Mouse (Mus musculus): ENCODE results near the gene Mettl17.

The Mettl17 gene

GRCm38 (mm10) chr14:51893809-51894208, 9.2 kb downstream of the Mettl17 start:
- TF ChIP-seq GATA4 (IDR thresholded peaks at IDR 0.05; ENCODE audit: insufficient replicate concordance, low read length): no peak

DNA sequence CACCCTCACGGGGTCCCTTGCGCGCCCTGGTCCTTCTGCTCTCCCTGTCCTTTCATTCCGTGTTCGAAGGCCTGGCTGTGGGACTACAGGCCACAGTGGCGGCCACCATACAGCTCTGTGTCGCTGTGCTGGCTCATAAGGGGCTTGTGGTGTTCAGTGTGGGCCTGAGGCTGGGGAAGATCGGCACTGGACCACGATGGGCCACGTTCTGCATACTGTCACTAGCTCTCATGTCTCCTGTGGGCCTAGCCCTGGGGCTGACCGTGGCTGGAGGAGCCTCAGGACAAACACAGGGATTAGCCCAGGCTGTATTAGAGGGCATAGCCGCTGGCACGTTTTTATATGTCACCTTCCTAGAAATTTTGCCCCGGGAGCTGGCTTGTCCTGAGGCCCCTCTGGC, 10.4 kb downstream of the Mettl17 start:
- TF ChIP-seq GATA4 (IDR thresholded peaks at IDR 0.05; ENCODE audit: insufficient replicate concordance, low read length): no peak

DNA sequence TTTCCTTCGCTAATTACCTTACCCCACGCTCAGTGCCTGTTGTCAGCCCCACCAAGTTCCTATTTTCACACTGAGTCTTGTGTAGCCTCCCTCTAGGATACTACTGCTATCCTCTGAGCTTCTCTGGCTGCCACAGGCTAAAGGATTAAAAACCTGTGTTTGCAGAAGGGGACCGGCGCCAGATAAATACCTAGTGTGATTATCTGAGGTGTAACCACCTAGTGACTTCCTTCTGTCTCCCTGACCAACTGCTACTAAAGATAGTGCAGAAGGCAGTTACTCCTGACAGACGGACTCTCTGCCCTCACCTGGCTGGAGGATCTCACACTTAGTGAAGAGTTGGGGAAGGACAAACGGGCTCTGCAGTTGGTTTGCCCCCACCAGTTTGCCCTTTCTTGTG, 11.4 kb downstream of the Mettl17 start:
- TF ChIP-seq GATA4 (IDR thresholded peaks at IDR 0.05; ENCODE audit: insufficient replicate concordance, low read length): no peak

GRCm38 (mm10) chr14:51896539-51897170, 12.0 kb downstream of the Mettl17 start:
- no peak for TF ChIP-seq GATA4 (IDR thresholded peaks at IDR 0.05; ENCODE audit: insufficient replicate concordance, low read length)

- peak; percentile 63; the same call in 1 of the 2 replicates for TF ChIP-seq GATA4 (IDR thresholded peaks at IDR 0.05; ENCODE audit: insufficient replicate concordance, low read length)
These were observed 14.7 kb downstream of the Mettl17 start for GRCm38 (mm10) chr14:51899351-51899750.

GRCm38 (mm10) chr14:51902806-51903710, 18.4 kb downstream of the Mettl17 start:
- TF ChIP-seq GATA4 (IDR thresholded peaks at IDR 0.05; ENCODE audit: insufficient replicate concordance, low read length): no peak

DNA sequence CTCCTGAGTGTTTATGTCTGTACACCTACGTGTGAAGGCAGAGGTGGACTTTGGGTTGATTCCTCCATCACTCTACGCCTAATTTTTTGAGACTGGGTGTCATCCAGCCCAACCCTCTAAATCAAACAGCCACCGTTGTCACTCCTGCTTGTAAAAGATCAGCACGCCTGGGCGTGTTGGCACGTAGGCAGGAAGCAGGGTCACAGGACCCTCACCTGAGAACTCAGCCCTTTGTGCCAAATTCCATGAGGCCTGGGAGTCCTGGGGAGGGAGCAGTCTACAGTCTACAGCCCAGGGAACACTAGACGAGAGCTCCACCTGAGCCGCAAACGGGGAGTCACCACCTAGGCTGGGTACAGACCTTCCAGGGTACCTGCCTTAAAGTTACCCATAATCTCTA, 19.1 kb downstream of the Mettl17 start:
- no peak for TF ChIP-seq GATA4 (IDR thresholded peaks at IDR 0.05; ENCODE audit: insufficient replicate concordance, low read length)

DNA sequence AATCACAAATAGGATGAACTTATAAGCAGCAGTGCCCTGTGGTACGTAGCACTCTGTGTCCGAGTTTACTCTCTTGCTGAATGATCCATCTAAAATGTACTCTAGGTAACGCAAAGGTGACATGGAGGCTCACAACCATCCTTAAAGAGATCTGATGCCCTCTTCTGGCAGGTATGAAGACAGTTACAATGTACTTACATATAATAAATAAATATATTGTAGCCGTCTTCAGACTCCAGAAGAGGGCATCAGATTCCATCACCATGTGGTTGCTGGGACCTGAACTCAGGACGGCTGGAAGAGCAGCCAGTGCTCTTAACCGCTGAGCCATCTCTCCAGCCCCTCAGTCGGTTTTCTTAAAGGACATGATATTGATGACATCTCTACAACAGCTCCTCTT, 20.1 kb downstream of the Mettl17 start:
- TF ChIP-seq GATA4 (IDR thresholded peaks at IDR 0.05; ENCODE audit: insufficient replicate concordance, low read length): no peak

GRCm38 (mm10) chr14:51906102-51906501, 21.5 kb downstream of the Mettl17 start:
- no peak for TF ChIP-seq GATA4 (IDR thresholded peaks at IDR 0.05; ENCODE audit: insufficient replicate concordance, low read length)

- no peak for TF ChIP-seq GATA4 (IDR thresholded peaks at IDR 0.05; ENCODE audit: insufficient replicate concordance, low read length)
These were observed 26.7 kb downstream of the Mettl17 start for GRCm38 (mm10) chr14:51911301-51911700.

- peak; percentile 91 for TF ChIP-seq GATA4 (IDR thresholded peaks at IDR 0.05; ENCODE audit: insufficient replicate concordance, low read length)
These were observed 27.9 kb downstream of the Mettl17 start for GRCm38 (mm10) chr14:51912391-51913061.

DNA sequence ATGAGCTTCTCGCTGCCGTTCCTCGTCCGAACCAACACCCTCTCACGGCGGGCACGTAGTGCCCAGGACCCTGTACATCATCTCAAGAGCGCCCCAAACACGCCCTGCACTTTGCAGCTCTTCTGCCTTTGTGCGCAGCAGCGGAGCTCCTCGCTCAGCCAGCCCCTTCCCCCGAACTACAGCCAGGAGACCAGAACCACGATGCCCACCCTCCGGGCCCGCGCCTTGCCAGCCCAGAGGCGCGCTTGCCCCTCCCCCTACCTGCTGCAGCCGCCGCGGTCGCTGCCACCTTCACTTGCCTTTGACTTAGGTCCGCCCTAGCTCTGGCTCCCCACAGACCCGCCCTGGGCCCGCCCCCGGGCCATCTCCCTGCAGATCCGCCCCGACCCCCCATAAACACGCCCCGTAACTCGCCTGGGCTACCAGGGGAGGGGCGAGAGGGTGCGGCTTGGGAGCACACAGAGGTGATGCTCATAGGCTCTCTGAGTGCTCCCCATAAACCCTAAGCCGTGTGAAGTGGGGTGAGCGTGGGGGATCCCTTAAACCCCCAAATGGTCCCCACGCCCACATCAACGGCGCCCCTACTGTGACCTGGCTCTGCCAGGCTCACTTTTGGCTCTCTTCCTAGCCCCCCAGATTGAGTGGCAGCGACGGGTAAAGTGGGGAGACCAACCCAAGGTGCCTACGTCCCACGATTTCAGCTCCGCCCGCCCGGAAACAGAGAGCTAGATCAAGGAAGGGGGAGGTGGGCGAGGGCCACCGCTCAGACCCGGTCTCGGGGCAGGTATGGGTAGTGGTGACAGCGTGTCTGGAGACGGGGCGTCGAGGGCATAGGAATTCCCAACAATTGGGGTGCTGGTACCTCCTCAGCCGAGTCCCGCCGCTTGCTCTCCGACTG, 28.7 kb downstream of the Mettl17 start:
- no peak for TF ChIP-seq GATA4 (IDR thresholded peaks at IDR 0.05; ENCODE audit: insufficient replicate concordance, low read length)

DNA sequence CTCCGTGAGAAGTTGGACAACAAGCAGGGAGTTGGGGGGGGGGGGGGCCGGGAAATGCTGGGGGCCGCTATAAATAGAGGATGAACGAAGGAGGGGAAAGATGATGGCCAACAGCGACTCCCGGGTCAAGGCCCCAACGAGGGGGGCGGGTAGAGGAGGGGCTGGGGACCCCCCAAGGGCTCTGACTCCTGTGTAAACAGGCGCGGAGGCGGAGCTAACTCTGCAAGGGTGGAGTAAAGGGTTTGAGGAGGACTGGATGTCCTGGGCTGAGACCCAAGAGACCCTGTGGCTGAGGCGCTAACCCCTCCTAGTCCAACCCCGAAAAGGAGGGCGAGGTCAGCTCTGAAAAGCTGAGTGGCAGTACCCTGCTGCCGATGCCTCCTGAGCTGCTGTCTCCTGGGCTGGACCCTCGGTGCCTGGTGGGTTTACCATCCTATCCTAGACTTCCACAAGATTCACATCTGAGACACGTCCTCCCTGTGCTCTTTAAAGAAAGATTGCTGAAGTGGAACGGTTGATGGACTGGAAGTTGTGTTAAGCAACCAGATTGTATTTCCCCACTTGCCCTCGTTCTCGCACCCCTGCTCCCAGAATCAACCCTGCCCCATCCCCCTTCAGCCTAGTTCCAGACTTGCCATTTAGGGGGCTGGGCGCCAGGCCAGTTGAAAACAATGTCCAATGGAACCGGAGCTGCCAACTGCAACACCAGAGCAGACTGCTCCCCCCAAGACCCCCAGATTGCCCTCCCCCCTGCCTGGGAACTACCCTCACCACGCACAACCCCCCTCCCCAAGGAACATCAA, 29.5 kb downstream of the Mettl17 start, which contains the start of gene Ndrg2:
Gene Ndrg2 (minus strand): TSS at position 199 of the 803 bp plus-strand sequence.
- TF ChIP-seq GATA4 (IDR thresholded peaks at IDR 0.05; ENCODE audit: insufficient replicate concordance, low read length): no peak

DNA sequence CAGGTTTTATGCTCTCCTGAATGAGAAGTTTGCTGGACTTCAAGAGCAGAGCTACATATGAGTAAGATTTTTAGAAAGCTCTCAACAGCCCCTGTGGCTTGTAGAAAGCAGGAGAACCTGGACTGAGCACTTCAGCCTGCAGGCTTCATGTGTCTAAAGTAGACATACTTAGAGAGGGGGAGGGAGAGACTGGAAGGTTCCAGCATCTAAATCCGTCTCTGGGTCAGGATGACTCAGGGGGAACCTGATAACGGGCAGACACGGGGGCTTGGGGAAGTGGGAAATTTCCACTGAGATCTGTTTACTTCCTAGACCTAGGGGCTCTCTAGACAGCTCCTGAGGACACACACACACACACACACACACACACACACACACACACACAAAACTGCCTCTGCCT, 30.4 kb downstream of the Mettl17 start:
- no peak for TF ChIP-seq GATA4 (IDR thresholded peaks at IDR 0.05; ENCODE audit: insufficient replicate concordance, low read length)
